Mouse (Mus musculus) fat pad, adult 2 months (tissue): ENCODE measurements around the gene Klrb1a.
"Not testable (repeated sequence)": the region's sequence is repeated elsewhere in the genome, so short reads cannot be mapped to it uniquely, and the experiment has no call there.

ENCODE experiments used
- DNase-seq: peaks from one replicate; pipeline ENCODE4 v3.0.0-alpha.2; 2011; ENCODE audit warnings: low read depth, low spot score; ENCODE audit errors: extremely low read depth

Gene Klrb1a

DNA sequence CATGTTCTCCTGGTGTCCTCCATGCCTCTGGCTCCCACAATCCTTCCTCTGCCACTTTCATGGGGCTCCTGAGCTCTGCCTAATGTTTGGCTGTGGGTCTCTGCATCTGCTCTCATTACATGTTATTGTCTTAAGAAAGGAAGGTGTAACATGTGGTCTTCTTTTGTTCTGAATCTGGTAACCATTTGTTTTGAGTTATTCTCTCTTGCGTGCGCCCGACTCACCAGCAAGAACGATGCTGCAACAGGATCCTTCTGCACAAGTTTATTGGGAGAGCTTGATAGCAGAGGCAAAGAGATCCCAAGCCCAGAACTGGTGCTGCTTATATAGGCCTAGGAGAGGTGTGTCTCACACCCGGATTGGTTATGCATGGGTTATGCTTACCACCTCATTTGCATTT is at the start of gene Klrb1a:
Klrb1a (minus strand) TSS at position 101 of the 400 bp plus-strand sequence.
- DNase-seq: not testable (repeated sequence)

DNA sequence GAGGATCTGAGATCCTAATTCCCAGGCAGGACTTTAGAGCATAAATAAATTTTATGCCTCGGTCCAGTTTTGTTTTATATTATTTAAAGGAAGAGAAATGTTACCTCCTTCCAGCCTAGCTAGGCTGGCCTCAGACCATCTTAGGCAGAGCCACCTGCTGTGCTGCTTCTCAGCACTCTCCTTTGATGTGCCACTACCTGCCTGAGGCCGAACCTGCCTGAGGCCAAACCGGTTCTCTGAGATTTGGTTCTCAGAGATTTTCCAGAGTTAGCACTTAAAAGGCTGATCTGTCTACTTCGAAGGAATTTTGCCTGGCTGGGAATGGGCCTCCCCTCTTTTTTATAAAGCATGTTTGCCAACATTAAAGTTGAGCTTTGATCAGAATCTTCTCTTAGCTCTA is 46.6 kb upstream of the Klrb1a start:
- DNase-seq: no peak

DNA sequence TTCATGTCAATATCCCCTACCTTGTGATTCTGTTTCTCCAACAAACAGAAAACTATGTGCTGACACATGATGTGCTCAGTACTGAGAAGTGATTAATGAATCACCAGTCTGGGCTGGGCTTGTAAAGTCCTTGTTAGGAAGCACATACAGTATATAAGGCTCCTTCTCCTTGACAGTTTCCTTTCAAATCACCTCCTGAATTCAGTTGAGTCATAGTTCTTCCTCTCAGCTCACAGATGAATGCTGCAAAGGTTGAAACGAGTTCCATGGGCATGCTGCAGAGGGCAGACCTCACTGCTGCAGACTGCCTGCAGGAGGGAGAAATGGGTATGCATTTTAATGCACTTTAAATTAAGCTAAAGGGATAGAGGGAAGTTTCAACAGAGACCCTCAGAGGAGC is 38.9 kb upstream of the Klrb1a start, which contains the start of gene Clec2h:
Clec2h (plus strand) TSS at position 180 of the 400 bp plus-strand sequence.
- no peak for DNase-seq

DNA sequence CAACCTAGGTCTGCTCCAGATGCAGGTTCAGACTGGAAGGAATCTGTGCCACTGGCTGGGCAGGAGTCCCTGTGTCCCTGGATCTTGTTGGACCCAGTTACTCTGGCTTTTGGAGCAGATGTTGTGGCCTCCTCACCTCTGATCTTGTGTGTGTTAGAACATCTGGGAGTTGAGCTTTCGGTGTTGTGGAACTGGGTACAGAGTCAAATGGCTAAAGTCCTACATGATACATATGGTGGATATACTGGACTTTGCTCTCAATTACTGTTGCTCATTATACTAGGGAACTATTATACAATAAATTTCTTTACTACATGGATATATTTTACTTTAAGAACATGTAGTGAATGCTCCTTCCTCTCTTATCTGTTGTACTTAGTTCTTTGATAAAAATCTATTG is 37.9 kb upstream of the Klrb1a start:
- DNase-seq: no peak

DNA sequence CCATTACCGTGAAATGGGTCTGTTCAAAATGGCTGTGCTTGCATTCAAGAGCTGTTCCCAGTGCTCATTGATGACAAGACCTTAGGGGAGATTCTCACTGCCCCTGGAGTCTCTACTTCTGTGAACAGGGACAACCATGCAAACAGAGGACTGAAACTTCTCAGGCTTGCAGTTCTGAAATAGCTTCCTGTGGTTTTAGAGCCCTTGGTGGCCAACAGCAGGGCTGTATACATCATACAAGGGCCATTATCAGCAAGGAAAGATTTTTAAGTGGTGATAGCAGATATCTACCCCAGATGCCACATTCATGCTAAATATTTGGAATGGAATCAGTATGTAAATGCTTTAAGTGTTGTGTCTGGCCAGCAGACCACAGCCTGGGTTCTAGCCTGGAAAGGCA is 29.6 kb upstream of the Klrb1a start:
- no peak for DNase-seq

DNA sequence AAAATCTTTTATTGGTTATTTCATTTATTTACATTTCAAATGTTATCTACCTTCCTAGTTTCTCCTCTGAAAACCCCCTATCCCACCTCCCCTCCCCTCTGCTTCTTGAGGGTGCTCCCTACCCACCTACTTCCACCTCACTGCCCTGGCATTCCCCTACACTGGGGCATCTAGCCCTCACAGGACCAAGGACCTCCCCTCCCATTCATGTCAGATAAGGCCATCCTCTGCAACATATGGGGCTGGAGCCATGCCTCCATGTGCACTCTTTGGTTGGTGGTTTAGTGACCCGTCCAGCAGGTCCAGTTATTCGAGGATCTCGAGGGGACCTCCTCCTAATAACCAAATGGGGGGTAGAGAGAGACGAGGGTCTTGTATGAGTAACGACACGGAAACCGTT is 27.5 kb upstream of the Klrb1a start:
- DNase-seq: not testable (repeated sequence)

DNA sequence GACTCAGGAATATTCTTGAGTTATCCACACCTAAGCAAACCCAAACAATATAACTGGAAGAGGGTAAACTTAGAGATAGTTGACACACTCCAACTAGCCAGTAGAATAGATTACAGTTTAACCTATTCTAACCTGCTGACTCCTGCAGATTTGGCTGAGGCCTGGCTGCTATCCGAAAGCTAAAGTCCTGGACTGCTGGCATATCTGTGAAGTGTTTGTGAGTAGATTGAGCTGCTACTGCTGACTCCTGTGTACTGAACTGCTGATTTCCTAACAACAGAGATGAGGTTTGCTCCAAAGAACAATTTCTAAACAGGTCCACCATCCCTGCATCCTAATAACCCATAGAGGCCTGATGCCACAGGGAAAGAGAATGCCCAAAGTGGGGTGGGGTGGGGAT is 26.9 kb upstream of the Klrb1a start:
- DNase-seq: no peak

DNA sequence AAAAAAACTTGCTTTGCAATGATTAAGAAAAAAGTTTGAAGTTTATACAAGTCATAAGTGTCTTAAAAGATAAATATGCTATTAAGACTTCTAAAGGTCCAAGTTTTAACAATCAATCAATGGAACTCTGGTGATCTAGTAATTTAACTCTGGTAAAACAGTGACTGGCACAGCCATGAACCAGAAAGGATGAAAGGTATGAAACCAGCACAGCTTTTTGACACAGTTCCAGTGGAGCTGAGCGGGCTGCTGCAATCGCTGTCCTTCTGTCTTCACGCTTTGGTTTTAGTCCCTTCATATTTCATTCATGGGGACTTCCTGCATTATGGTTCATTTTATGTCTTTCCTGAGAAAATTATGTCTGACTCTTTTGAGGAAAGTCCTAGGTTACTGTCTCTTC is 26.3 kb upstream of the Klrb1a start:
- DNase-seq: no peak

DNA sequence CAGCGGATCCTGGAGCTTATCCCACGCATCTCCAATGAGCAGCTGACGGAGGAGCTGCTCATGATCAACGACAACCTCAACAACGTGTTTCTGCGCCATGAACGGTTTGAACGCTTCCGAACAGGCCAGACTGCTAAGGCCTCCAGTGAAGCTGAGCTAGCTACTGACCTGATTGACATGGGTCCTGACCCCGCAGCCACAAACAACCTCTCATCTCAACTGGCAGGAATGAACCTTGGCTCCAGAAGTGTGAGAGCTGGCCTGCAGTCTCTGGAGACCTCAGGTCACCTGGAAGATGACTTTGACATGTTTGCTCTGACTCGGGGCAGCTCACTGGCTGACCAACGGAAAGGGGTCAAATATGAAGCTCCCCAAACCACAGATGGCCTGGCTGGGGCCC is 22.4 kb upstream of the Klrb1a start:
- DNase-seq: not testable (repeated sequence)

DNA sequence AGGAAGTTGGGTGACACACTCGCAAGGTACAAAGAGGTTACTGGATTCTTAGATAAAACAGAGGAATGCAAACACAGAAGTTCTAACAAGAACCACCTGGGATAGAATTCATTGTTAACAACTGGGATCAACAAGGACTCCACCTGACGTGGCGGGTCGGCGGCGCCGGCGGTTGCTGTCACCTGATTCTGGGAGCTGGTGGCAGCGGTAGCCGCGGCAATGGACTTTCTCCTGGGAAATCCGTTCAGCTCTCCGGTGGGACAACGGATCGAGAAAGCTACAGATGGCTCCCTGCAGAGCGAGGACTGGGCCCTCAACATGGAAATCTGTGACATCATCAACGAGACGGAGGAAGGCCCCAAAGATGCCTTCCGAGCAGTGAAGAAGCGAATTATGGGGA is 21.4 kb upstream of the Klrb1a start:
- not testable (repeated sequence) for DNase-seq

DNA sequence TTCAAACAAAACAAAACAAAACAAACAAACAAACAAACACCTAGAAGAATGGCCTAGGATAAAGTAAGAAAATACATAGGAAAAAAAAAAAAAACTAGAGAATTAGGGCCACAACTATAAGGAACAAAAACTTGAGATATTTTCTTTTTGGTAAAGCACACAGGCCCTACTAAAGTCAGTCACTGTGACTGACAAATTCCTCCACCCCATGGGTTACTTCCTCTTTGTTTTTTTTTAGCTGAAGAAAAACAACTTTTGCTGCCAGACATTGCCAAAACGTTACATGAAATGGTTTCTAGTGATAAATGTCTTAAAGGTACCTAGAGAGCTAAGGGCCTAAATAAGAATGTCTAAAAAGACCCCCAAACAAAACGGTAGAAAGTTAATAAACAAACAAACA is 20.7 kb upstream of the Klrb1a start:
- no peak for DNase-seq

DNA sequence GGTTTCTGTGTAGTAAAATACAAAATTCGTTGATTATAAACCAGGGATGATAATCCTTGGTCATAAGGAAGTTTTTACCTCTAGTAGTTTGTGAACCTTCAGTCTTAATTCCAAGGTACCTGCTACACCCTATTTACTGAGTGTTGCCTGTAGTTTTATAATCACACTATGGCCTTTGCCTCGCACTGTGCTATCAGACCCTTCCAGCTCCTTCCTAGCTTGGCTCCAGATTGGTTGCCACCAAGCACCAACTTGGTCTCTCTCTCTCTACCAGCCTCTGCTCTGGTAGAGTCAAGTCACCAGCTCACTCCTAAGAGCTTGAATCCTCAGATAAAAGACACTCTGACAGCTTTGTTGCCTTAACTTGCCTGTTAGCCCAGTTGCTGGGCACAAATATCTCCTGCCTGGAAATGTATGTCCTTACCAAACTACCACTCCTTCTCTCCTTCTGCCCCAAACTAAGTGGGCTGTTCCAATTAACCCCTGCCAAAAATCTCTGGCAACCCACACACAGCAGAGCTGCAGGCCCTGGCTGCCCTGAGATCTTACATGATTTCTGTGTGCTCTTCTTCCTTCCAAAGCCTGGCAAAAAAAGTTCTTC is 17.9 kb upstream of the Klrb1a start:
- DNase-seq: no peak

DNA sequence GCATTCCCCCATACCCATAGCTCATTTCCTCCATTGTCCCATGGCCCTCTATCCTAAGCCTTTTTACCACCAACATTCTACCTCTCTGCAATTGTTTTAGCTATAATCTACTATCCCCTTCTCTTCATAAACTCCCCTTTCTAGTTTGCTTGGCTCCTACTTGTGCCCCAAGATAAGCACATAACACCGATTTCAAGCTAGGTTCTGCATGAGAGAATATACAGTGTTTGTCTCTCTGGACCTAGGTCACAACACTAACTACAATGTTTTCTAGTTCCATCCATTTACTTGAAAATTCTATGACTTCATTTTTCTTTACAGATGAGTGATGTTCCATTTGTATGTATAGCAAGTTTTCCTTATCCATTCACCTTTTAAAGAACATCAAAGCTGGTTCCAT is 17.3 kb upstream of the Klrb1a start:
- no peak for DNase-seq

DNA sequence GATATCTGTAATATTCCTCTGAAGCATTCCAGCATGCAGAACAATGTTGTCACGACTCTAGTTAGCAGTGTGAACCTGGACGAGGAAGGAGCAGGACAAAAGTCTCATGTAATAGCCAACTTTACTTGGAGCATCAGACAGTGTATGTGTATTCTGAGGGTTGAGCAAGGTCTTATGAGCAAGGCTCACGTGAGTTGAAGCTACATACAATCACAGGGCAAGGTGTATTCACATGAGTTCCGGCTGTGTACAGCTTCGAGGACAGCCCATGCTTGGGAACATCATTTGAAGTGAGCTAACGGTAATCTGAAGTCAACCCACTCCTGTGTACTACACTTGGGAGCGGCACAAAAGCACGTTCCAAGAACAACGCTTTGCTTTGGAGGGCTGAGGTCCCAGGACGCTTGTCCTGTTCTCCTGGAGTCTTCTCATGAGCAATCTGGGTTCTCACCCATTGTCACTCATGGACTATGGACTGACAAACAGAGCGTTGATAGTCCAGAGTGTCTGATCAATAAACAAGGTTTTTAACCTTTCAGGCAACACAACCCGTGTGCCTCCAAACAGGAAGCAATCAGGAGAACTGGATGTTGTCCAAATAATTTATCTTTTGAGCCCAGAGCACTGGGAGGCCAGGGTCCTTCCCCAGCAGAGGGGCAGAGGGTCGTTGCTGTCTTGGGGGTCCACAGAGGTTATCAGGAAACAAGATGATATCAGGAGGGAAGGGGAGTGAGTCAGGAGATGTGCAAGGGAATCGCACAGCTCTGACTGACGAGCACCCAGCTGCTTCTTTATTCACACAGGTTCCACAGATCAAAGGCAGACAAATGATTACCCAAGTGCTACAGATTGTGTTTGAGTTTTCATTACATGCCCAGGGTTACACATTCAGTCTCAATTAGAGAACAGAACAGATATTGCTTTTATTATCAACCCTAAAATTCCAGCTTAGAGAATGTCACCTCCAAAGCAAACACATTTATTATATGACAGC is 7.9 kb upstream of the Klrb1a start:
- DNase-seq: not testable (repeated sequence)

DNA sequence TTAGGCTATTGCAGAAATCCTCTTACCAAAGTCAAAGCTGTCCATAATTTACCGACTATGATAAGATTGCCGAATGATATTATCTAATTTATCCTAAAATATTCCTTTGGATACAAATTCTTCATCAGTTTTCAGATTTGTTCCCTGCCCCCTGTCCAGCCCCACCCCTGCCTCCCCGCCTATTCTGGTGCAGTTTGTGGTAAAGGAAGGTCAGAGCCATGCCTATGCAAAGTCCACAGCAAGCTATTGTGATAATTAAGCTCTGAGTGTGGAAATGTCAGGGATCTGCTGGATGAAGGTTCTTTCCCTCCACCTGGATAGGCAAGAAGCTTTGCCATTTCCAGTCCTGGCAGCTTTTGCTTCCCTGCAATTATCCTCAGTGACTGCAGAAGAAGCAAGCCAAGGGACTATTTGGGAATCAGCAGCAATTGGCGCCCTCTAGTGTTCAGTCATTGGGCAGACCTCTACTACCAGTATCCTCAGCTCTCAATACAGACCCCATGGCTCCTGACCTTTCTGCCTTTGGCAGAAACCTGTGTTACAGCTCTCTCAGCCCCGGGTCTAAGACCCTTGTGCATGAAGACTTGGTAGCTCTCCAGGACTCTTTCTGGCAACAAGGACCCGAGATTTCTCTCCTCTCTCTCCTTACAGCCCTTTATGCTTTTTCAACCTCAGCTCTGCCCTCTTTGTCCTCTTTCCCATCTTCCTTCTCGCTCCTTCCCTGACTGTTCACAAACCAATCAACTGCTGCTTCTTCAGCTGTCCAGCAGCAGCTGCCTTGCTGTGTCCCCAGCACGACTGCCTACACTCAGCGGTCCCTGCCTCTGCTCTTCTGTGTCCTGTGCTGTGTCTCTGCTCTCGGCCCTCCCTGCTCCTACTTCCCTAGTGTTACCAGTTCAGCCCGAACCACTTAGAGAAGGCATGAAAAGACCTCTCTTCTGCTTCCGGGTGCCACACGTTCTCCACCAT is 6.7 kb upstream of the Klrb1a start:
- not testable (repeated sequence) for DNase-seq

DNA sequence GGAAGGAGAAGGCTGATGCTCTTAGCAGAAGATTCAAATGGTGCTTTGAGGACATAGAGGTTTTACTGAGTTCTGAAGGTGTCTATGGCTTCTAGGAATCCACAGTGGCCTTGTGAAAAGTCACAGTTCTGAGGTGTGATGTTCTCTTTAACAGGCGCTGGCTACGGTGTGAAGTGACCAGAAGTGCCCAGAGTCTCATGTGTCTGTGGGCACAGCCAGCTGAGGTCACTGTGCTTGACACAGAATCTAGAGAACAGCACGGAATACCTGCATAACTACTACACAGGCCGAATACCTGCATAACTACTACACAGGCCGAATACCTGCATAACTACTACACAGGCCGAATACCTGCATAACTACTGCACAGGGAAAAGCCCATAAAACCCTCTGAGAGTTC is 1.9 kb upstream of the Klrb1a start:
- not testable (repeated sequence) for DNase-seq

DNA sequence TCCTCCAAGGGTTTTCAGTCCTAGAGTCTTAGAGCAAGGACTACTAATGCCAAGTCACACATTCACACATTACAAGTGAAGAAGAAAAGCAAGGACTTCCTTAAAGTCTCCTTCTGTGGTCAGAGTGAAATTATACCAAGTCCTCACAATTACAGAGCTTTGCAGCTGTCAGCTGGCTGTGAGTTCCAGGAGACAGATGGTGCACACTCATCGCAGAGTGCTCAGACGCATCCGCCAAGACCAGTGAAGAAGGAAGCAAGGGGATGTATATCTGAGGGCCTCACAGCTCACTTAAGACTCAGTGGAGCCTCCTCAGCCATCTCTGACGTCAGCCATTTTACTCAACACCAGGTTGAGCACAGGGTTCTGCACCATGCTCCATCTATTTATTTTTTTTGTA is 1.1 kb upstream of the Klrb1a start:
- no peak for DNase-seq

DNA sequence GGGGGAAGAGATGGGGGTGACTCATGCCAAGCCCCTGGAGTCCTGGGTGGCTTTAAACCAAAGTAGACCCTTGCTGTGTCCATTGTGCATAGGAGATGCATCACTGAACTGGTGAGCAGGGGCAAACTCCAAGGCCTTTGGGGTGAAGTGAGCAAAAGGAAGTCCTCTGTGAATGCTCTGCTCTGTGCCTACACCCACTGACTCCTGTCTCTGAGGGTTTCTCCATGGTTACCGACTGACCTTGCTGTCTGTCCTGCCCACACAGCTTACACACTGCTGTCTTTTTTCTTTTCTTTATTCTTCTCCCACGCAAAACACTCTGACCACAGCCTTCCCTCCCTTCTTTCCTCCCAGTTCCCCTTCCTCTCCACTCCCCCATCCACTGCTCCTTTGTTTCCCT is 600 bp downstream of the Klrb1a start:
- DNase-seq: no peak

DNA sequence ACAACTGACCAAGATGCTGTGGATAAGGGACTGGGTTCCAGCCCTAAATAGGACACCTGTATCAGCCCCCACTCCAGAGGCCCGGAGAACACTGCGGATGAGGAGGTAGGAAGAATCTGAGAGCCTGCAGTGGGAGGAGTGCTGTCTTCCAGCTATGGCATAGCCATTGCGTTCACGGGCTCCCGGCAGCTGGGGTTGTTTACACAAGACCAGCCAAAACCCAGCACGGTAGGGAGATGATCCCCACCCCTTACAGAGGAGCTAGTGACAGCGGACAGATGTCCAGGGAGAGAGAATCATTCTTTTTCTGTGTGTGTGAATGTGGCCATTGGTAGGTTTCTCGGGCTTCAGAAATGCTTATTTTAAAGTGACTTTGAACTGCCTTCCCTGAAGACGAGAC is 17.0 kb downstream of the Klrb1a start:
- DNase-seq: no peak

DNA sequence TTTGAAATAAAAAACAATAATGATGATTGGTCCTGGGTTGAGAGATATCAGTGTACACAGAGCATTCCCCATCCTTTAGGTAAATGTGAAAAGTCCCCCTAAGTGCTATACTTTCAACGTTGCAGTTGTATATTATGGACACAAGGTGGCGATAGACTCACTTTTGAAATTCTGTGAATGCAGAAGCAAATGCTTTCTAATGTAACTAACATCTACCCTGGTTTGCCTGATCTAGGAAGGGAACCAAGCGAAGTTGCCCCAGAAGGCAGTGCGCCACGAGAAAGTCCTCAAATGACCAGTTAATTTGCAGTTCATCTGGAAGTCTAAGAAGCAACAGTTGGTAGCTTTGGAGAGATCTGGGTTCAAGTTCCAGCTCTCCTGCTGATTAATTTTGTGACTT is 18.8 kb downstream of the Klrb1a start:
- DNase-seq: no peak
